Mouse (Mus musculus): Measurements from ENCODE around the gene Gmcl1. TPM values are rescaled to one million over a fixed set of nuclear protein-coding genes. Genes with fewer than 3 reads are reported as not detected.

The Gmcl1 gene
- polyA plus RNA-seq, 1 experiment = 6.6 TPM

- Histone ChIP-seq H3K79me3 (ENCODE audit: low read depth) (peaks cover 38% of the 10 kb centered on the region), H3K79me2 (ENCODE audit: control insufficient read depth, insufficient read depth) (peaks cover 89% of the 10 kb centered on the region), H3K4me3 (ENCODE audit: insufficient read depth, poor library complexity, severe bottlenecking) (no peak overlapping the region), H3K27me3 (ENCODE audit: control insufficient read depth, insufficient read depth, insufficient read length) (no peaks in the 10 kb centered on the region), H3ac (ENCODE audit: control insufficient read depth, insufficient read length, low read depth) (no peak overlapping the region), H3K36me3 (ENCODE audit: control insufficient read depth, insufficient read depth) (peaks cover 16% of the 10 kb centered on the region)
- TF ChIP-seq USF1 (IDR thresholded peaks at IDR 0.05; ENCODE audit: low read depth) = no peak
- TF ChIP-seq MAX (IDR thresholded peaks at IDR 0.05) = no peak
- no peak for TF ChIP-seq CTCF (IDR thresholded peaks at IDR 0.05; ENCODE audit: control insufficient read depth, insufficient read depth, insufficient read length)
- TF ChIP-seq CEBPB (IDR thresholded peaks at IDR 0.05; ENCODE audit: low read depth) = no peak
- TF ChIP-seq FOSL1 (IDR thresholded peaks at IDR 0.05; ENCODE audit: insufficient read depth, low read length, poor library complexity, severe bottlenecking) = no peak
- TF ChIP-seq MYOD1 (IDR thresholded peaks at IDR 0.05; ENCODE audit: control insufficient read depth, insufficient read length, low read depth) = no peak
- TF ChIP-seq MYOG (IDR thresholded peaks at IDR 0.05; ENCODE audit: control insufficient read depth, extremely low read depth, insufficient read length) = no peak
Observed at GRCm38 (mm10) chr6:86776706-86777071, 43.5 kb upstream of the Gmcl1 start.

- peak overlapping the region; percentile 14 for H3ac ChIP-seq (ENCODE audit: control insufficient read depth, insufficient read length, low read depth)
- no peaks in the 10 kb centered on the region for H3K27me3 ChIP-seq (ENCODE audit: control insufficient read depth, insufficient read depth, insufficient read length)
- no peak overlapping the region for H3K4me3 ChIP-seq (ENCODE audit: insufficient read depth, poor library complexity, severe bottlenecking)
- H3K36me3 ChIP-seq (ENCODE audit: control insufficient read depth, insufficient read depth) = peaks cover 16% of the 10 kb centered on the region
- TF ChIP-seq MAX (IDR thresholded peaks at IDR 0.05) (peak; percentile 74), CTCF (IDR thresholded peaks at IDR 0.05; ENCODE audit: control insufficient read depth, insufficient read depth, insufficient read length) (no peak)
- peaks cover 89% of the 10 kb centered on the region for H3K79me2 ChIP-seq (ENCODE audit: control insufficient read depth, insufficient read depth)
- peaks cover 37% of the 10 kb centered on the region for H3K79me3 ChIP-seq (ENCODE audit: low read depth)
Observed at GRCm38 (mm10) chr6:86776001-86776705, 43.0 kb upstream of the Gmcl1 start.

GRCm38 (mm10) chr6:86774937-86775336 is 41.8 kb upstream of the Gmcl1 start:
- H3ac ChIP-seq (ENCODE audit: control insufficient read depth, insufficient read length, low read depth) = no peak overlapping the region
- peaks cover 14% of the 10 kb centered on the region for H3K36me3 ChIP-seq (ENCODE audit: control insufficient read depth, insufficient read depth)
- H3K27me3 ChIP-seq (ENCODE audit: control insufficient read depth, insufficient read depth, insufficient read length) = no peaks in the 10 kb centered on the region
- TF ChIP-seq MYOD1 (IDR thresholded peaks at IDR 0.05; ENCODE audit: control insufficient read depth, insufficient read length, low read depth) (no peak), MYOG (IDR thresholded peaks at IDR 0.05; ENCODE audit: control insufficient read depth, extremely low read depth, insufficient read length) (no peak), USF1 (IDR thresholded peaks at IDR 0.05; ENCODE audit: low read depth) (no peak), CEBPB (IDR thresholded peaks at IDR 0.05; ENCODE audit: low read depth) (no peak), CTCF (IDR thresholded peaks at IDR 0.05; ENCODE audit: control insufficient read depth, insufficient read depth, insufficient read length) (no peak)
- H3K79me2 ChIP-seq (ENCODE audit: control insufficient read depth, insufficient read depth) = peaks cover 89% of the 10 kb centered on the region
- peaks cover 36% of the 10 kb centered on the region for H3K79me3 ChIP-seq (ENCODE audit: low read depth)
- H3K4me3 ChIP-seq (ENCODE audit: insufficient read depth, poor library complexity, severe bottlenecking) = no peak overlapping the region

- peaks cover 35% of the 10 kb centered on the region for H3K79me3 ChIP-seq (ENCODE audit: low read depth)
- no peak for TF ChIP-seq MAX (IDR thresholded peaks at IDR 0.05)
- TF ChIP-seq CEBPB (IDR thresholded peaks at IDR 0.05; ENCODE audit: low read depth) = no peak
- no peak for TF ChIP-seq MYOG (IDR thresholded peaks at IDR 0.05; ENCODE audit: control insufficient read depth, extremely low read depth, insufficient read length)
- no peak for TF ChIP-seq MYOD1 (IDR thresholded peaks at IDR 0.05; ENCODE audit: control insufficient read depth, insufficient read length, low read depth)
- no peak for TF ChIP-seq USF1 (IDR thresholded peaks at IDR 0.05; ENCODE audit: low read depth)
- peaks cover 89% of the 10 kb centered on the region for H3K79me2 ChIP-seq (ENCODE audit: control insufficient read depth, insufficient read depth)
- H3K27me3 ChIP-seq (ENCODE audit: control insufficient read depth, insufficient read depth, insufficient read length) = no peaks in the 10 kb centered on the region
- H3K36me3 ChIP-seq (ENCODE audit: control insufficient read depth, insufficient read depth) = peaks cover 11% of the 10 kb centered on the region
- H3ac ChIP-seq (ENCODE audit: control insufficient read depth, insufficient read length, low read depth) = no peak overlapping the region
- H3K4me3 ChIP-seq (ENCODE audit: insufficient read depth, poor library complexity, severe bottlenecking) = no peak overlapping the region
Observed at GRCm38 (mm10) chr6:86773830-86774229, 40.6 kb upstream of the Gmcl1 start.

GRCm38 (mm10) chr6:86772631-86773030 is 39.4 kb upstream of the Gmcl1 start:
- H3K79me3 ChIP-seq (ENCODE audit: low read depth) = peaks cover 35% of the 10 kb centered on the region
- no peaks in the 10 kb centered on the region for H3K27me3 ChIP-seq (ENCODE audit: control insufficient read depth, insufficient read depth, insufficient read length)
- H3K4me3 ChIP-seq (ENCODE audit: insufficient read depth, poor library complexity, severe bottlenecking) = no peak overlapping the region
- peaks cover 11% of the 10 kb centered on the region for H3K36me3 ChIP-seq (ENCODE audit: control insufficient read depth, insufficient read depth)
- TF ChIP-seq FOSL1 (IDR thresholded peaks at IDR 0.05; ENCODE audit: insufficient read depth, low read length, poor library complexity, severe bottlenecking) = peak; percentile 53
- TF ChIP-seq CEBPB (IDR thresholded peaks at IDR 0.05; ENCODE audit: low read depth) = peak; percentile 18
- no peak for TF ChIP-seq CTCF (IDR thresholded peaks at IDR 0.05; ENCODE audit: control insufficient read depth, insufficient read depth, insufficient read length)
- TF ChIP-seq MAX (IDR thresholded peaks at IDR 0.05) = peak; percentile 64
- peak; percentile 90 for TF ChIP-seq USF1 (IDR thresholded peaks at IDR 0.05; ENCODE audit: low read depth)
- no peak overlapping the region for H3ac ChIP-seq (ENCODE audit: control insufficient read depth, insufficient read length, low read depth)
- peaks cover 89% of the 10 kb centered on the region for H3K79me2 ChIP-seq (ENCODE audit: control insufficient read depth, insufficient read depth)

- Histone ChIP-seq H3K36me3 (ENCODE audit: control insufficient read depth, insufficient read depth) (peaks cover 9% of the 10 kb centered on the region), H3K4me3 (ENCODE audit: insufficient read depth, poor library complexity, severe bottlenecking) (no peak overlapping the region), H3K27me3 (ENCODE audit: control insufficient read depth, insufficient read depth, insufficient read length) (no peaks in the 10 kb centered on the region), H3ac (ENCODE audit: control insufficient read depth, insufficient read length, low read depth) (no peak overlapping the region), H3K79me2 (ENCODE audit: control insufficient read depth, insufficient read depth) (peaks cover 60% of the 10 kb centered on the region), H3K79me3 (ENCODE audit: low read depth) (peaks cover 26% of the 10 kb centered on the region)
- TF ChIP-seq MAX (IDR thresholded peaks at IDR 0.05) (no peak), USF1 (IDR thresholded peaks at IDR 0.05; ENCODE audit: low read depth) (no peak), MYOD1 (IDR thresholded peaks at IDR 0.05; ENCODE audit: control insufficient read depth, insufficient read length, low read depth) (no peak), CTCF (IDR thresholded peaks at IDR 0.05; ENCODE audit: control insufficient read depth, insufficient read depth, insufficient read length) (no peak), CEBPB (IDR thresholded peaks at IDR 0.05; ENCODE audit: low read depth) (no peak), MYOG (IDR thresholded peaks at IDR 0.05; ENCODE audit: control insufficient read depth, extremely low read depth, insufficient read length) (no peak), FOSL1 (IDR thresholded peaks at IDR 0.05; ENCODE audit: insufficient read depth, low read length, poor library complexity, severe bottlenecking) (no peak)
Observed at GRCm38 (mm10) chr6:86768938-86769337, 35.8 kb upstream of the Gmcl1 start.

All from C2C12 (cell line).